Mouse (Mus musculus) myocyte (in vitro differentiated cells): ENCODE measurements at regions not wholly inside any gene's neighbourhood (a gene's known extent, or its start where the extent isn't known, plus 50 kb on each side); places are given as distances from the start of the nearest gene placed in this dataset.

ENCODE experiments used
- MYOD1 ChIP-seq, 3 experiments: IDR thresholded peaks; one replicate each; pipeline ENCODE4 v1.6.1; 2011; ENCODE audit warnings: control low read depth in 2 of 3, low read depth in 2 of 3, mild to moderate bottlenecking in 2 of 3, moderate library complexity in 1 of 3; ENCODE audit not compliant: insufficient read length in 2 of 3, control insufficient read depth in 1 of 3
- MYOG ChIP-seq, 3 experiments: IDR thresholded peaks; one replicate each; pipeline ENCODE4 v1.6.1; 2011; ENCODE audit warnings: control low read depth in 2 of 3, low read depth in 2 of 3, mild to moderate bottlenecking in 2 of 3; ENCODE audit not compliant: insufficient read length in 2 of 3, control insufficient read depth in 1 of 3, insufficient read depth in 1 of 3
- POLR2A ChIP-seq: IDR thresholded peaks from one replicate; pipeline ENCODE4 v1.6.1; 2011; ENCODE audit warnings: low read depth, mild to moderate bottlenecking, control low read depth, moderate library complexity; ENCODE audit not compliant: insufficient read length
- TCF12 ChIP-seq: IDR thresholded peaks from one replicate; pipeline ENCODE4 v1.6.1; 2011; ENCODE audit warnings: mild to moderate bottlenecking, control low read depth; ENCODE audit not compliant: poor library complexity, insufficient read depth, severe bottlenecking
- USF1 ChIP-seq: IDR thresholded peaks from one replicate; pipeline ENCODE4 v1.6.1; 2011; ENCODE audit warnings: low read depth, mild to moderate bottlenecking, control low read depth, moderate library complexity

- TF ChIP-seq POLR2A (no peak), MYOG (IDR thresholded peaks at IDR 0.05; ENCODE audit: control insufficient read depth in 1 of 3, insufficient read depth in 1 of 3, insufficient read length in 2 of 3, low read depth in 2 of 3) (no peak), MYOD1 (IDR thresholded peaks at IDR 0.05; ENCODE audit: control insufficient read depth in 1 of 3, insufficient read length in 2 of 3, low read depth in 2 of 3) (no peak), TCF12 (no peak), USF1 (no peak)
Observed at GRCm38 (mm10) chrX:167015602-167016001, 193.5 kb downstream of the Tmsb4x start.
